ENCODE assay signal across 7 mouse cellular contexts in the genomic region with DNA sequence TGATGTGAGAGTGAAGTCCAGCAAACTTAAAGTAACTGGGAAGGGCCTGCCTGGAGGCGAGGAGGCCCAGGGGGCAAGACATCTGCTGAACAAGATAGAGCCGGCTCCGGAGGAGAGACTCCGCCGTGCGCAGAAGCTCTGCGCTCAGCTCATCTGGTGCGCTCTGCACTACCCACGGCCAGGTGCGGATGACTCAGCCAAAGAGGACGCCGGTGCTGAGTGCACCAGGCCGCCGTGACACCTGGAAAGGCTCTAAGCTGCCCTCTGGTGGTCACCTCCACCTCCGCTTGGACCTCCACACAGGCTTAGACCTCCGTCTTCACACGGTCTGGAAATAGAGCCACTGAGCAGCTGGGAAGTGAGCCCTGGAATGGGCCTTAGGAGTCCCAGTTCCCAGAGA. TPM values are rescaled to one million over a fixed set of nuclear protein-coding genes. Genes with fewer than 3 reads are reported as not detected.
DNase-seq lines count a peak whose midpoint lies in the region; ATAC-seq and TF ChIP-seq lines count a peak whose summit lies in the region.

No protein-coding gene starts in this region.

- WGBS in forebrain, embryonic 15.5 days: 7% methylated on average over 17 of the region's 17 CpGs
- WGBS in hindbrain, embryonic 13.5 days: 5% methylated on average over 17 of the region's 17 CpGs
- 3% methylated on average over 17 of the region's 17 CpGs for WGBS in midbrain, embryonic 16.5 days

- H3K4me1 ChIP-seq in forebrain, embryonic 15.5 days: peaks cover 13% of the 10 kb centered on the region
- peaks cover 33% of the 10 kb centered on the region for H3K4me1 ChIP-seq in hindbrain, embryonic 13.5 days (replicated peaks)
- H3K4me1 ChIP-seq in midbrain, embryonic 16.5 days (ENCODE audit: control insufficient read depth, insufficient read depth, low read length): peaks cover 9% of the 10 kb centered on the region
- H3K4me1 ChIP-seq in testis, adult 2 months (ENCODE audit: control insufficient read depth, insufficient read depth, low read length): peaks cover 18% of the 10 kb centered on the region

- no peak overlapping the region for H3K27ac ChIP-seq in forebrain, embryonic 15.5 days (replicated peaks)
- no peak overlapping the region for H3K27ac ChIP-seq in hindbrain, embryonic 13.5 days
- H3K27ac ChIP-seq in midbrain, embryonic 16.5 days (ENCODE audit: low read length): no peak overlapping the region
- H3K27ac ChIP-seq in testis, adult 2 months (ENCODE audit: control insufficient read depth, insufficient read depth, low read depth, low read length): peak overlapping the region; percentile 33; the same call in 1 of the 2 replicates

- CTCF ChIA-PET in Patski (lab: Charles Lee): interaction anchor here (0.8 to 3.0 kb wide), 5 partner anchors 12 to 129 kb away, joined by 3 to 11 read pairs (median 4); no protein-coding TSS in a partner anchor

- no peaks in the 10 kb centered on the region for H3K36me3 ChIP-seq in forebrain, embryonic 15.5 days
- H3K36me3 ChIP-seq in hindbrain, embryonic 13.5 days: no peaks in the 10 kb centered on the region
- no peaks in the 10 kb centered on the region for H3K36me3 ChIP-seq in midbrain, embryonic 16.5 days (ENCODE audit: control insufficient read depth, insufficient read depth, low read length)
- no peaks in the 10 kb centered on the region for H3K36me3 ChIP-seq in testis, adult 2 months (ENCODE audit: control insufficient read depth, insufficient read depth, low read length)

- no peaks in the 10 kb centered on the region for H3K27me3 ChIP-seq in Patski
- H3K27me3 ChIP-seq in forebrain, embryonic 15.5 days: peaks cover 48% of the 10 kb centered on the region
- H3K27me3 ChIP-seq in hindbrain, embryonic 13.5 days: peaks cover 75% of the 10 kb centered on the region
- peaks cover 58% of the 10 kb centered on the region for H3K27me3 ChIP-seq in midbrain, embryonic 16.5 days (ENCODE audit: control insufficient read depth, insufficient read depth, low read depth, low read length)
- H3K27me3 ChIP-seq in testis, adult 2 months (ENCODE audit: control insufficient read depth, insufficient read depth, low read length): no peaks in the 10 kb centered on the region; the same call in 1 of the 2 replicates

- DNase-seq in Patski (ENCODE audit: low read depth, low spot score): no peak
- DNase-seq in cerebellum, adult 11-12 months: peak; percentile 70
- DNase-seq in liver: peak; percentile 94

- H3K9ac ChIP-seq in forebrain, embryonic 15.5 days (replicated peaks): no peak overlapping the region
- no peak overlapping the region for H3K9ac ChIP-seq in hindbrain, embryonic 13.5 days
- no peak overlapping the region for H3K9ac ChIP-seq in midbrain, embryonic 16.5 days (ENCODE audit: low read depth, low read length)

- in situ Hi-C loops in Patski (cut with MboI; ENCODE audit: low pct_unique_long_range_greater_than_20kb): no loop called here

- no peak overlapping the region for H3K4me2 ChIP-seq in forebrain, embryonic 15.5 days (replicated peaks)
- H3K4me2 ChIP-seq in hindbrain, embryonic 13.5 days: peak overlapping the region; percentile 36
- peak overlapping the region; percentile 42 for H3K4me2 ChIP-seq in midbrain, embryonic 16.5 days (ENCODE audit: low read length)

- ATAC-seq in Patski: no peak
- peak; percentile 42; the same call in 1 of the 2 replicates for ATAC-seq in forebrain, embryonic 15.5 days (replicated peaks)
- ATAC-seq in hindbrain, embryonic 13.5 days (ENCODE audit: low FRiP score): peak; percentile 62
- ATAC-seq in midbrain, embryonic 16.5 days: peak; percentile 74

- POLR2A ChIA-PET in Patski (lab: Charles Lee): no interaction called here

- no peak overlapping the region for H3K4me3 ChIP-seq in forebrain, embryonic 15.5 days
- no peak overlapping the region for H3K4me3 ChIP-seq in hindbrain, embryonic 13.5 days
- H3K4me3 ChIP-seq in midbrain, embryonic 16.5 days (ENCODE audit: low read depth, low read length): 0 out of 2 replicates have a peak overlapping the region, but pooled peaks have one; percentile 6
- no peak overlapping the region for H3K4me3 ChIP-seq in testis, adult 2 months (ENCODE audit: control insufficient read depth, low read depth, low read length)

- TF ChIP-seq CTCF in Patski (IDR thresholded peaks at IDR 0.05): peak; percentile 44
- peak; percentile 57; the same call in 1 of the 2 replicates for TF ChIP-seq CTCF in testis, adult 2 months (IDR thresholded peaks at IDR 0.05; ENCODE audit: control insufficient read depth, insufficient read depth, insufficient replicate concordance, low read depth, low read length)

- no peaks in the 10 kb centered on the region for H3K9me3 ChIP-seq in forebrain, embryonic 15.5 days
- H3K9me3 ChIP-seq in hindbrain, embryonic 13.5 days: no peaks in the 10 kb centered on the region
- H3K9me3 ChIP-seq in midbrain, embryonic 16.5 days (replicated peaks; ENCODE audit: control insufficient read depth, low read length, poor library complexity, severe bottlenecking): no peaks in the 10 kb centered on the region

- TF ChIP-seq POLR2A in testis, adult 2 months (IDR thresholded peaks at IDR 0.05; ENCODE audit: control insufficient read depth, low read depth, low read length): peak; percentile 33; the same call in 1 of the 2 replicates

RNA-seq across cellular contexts. Expression of a gene that starts 7.7 kb away (rescaled TPM):
- polyA plus RNA-seq in Patski (2021): 131 TPM
- 85.2 and 100 TPM in 2 replicates for polyA plus RNA-seq in forebrain, embryonic 15.5 days (2015; fragmentation: Nextera tagmentation; extraction: Ambion mirVana)
- polyA plus RNA-seq in hindbrain, embryonic 13.5 days (2015; fragmentation: Nextera tagmentation; extraction: Ambion mirVana): 35.8 and 38.6 TPM in 2 replicates
- polyA plus RNA-seq in midbrain, embryonic 16.5 days (2015; fragmentation: Nextera tagmentation; extraction: Ambion mirVana): 51.8 and 86.0 TPM in 2 replicates
- 1,753 and 1,911 TPM in 2 replicates for polyA plus RNA-seq in testis, adult 2 months (2012; rRNA removed)

RNA-seq across cellular contexts. Expression of a gene that starts 14.1 kb away (rescaled TPM):
- 92.3 TPM for polyA plus RNA-seq in Patski (2021)
- 35.4 and 38.4 TPM in 2 replicates for polyA plus RNA-seq in forebrain, embryonic 15.5 days (2015; fragmentation: Nextera tagmentation; extraction: Ambion mirVana)
- 9.5 and 9.6 TPM in 2 replicates for polyA plus RNA-seq in hindbrain, embryonic 13.5 days (2015; fragmentation: Nextera tagmentation; extraction: Ambion mirVana)
- 11.5 and 17.9 TPM in 2 replicates for polyA plus RNA-seq in midbrain, embryonic 16.5 days (2015; fragmentation: Nextera tagmentation; extraction: Ambion mirVana)
- polyA plus RNA-seq in testis, adult 2 months (2012; rRNA removed): 232 and 277 TPM in 2 replicates

RNA-seq across cellular contexts. Expression of a gene that starts 27.8 kb away (rescaled TPM):
- 54.0 TPM for polyA plus RNA-seq in Patski (2021)
- 63.0 and 66.3 TPM in 2 replicates for polyA plus RNA-seq in forebrain, embryonic 15.5 days (2015; fragmentation: Nextera tagmentation; extraction: Ambion mirVana)
- polyA plus RNA-seq in hindbrain, embryonic 13.5 days (2015; fragmentation: Nextera tagmentation; extraction: Ambion mirVana): 66.5 and 68.0 TPM in 2 replicates
- polyA plus RNA-seq in midbrain, embryonic 16.5 days (2015; fragmentation: Nextera tagmentation; extraction: Ambion mirVana): 58.6 and 59.1 TPM in 2 replicates
- polyA plus RNA-seq in testis, adult 2 months (2012; rRNA removed): 24.9 and 27.1 TPM in 2 replicates

RNA-seq across cellular contexts. Expression of a gene that starts 34.1 kb away (rescaled TPM):
- not detected for polyA plus RNA-seq in Patski (2021)
- 249 and 258 TPM in 2 replicates for polyA plus RNA-seq in forebrain, embryonic 15.5 days (2015; fragmentation: Nextera tagmentation; extraction: Ambion mirVana)
- 119 and 130 TPM in 2 replicates for polyA plus RNA-seq in hindbrain, embryonic 13.5 days (2015; fragmentation: Nextera tagmentation; extraction: Ambion mirVana)
- 141 and 227 TPM in 2 replicates for polyA plus RNA-seq in midbrain, embryonic 16.5 days (2015; fragmentation: Nextera tagmentation; extraction: Ambion mirVana)
- polyA plus RNA-seq in testis, adult 2 months (2012; rRNA removed): 6.3 and 9.4 TPM in 2 replicates

RNA-seq across cellular contexts. Expression of a gene that starts 49.5 kb away (rescaled TPM):
- not detected for polyA plus RNA-seq in Patski (2021)
- not detected in 2 replicates for polyA plus RNA-seq in forebrain, embryonic 15.5 days (2015; fragmentation: Nextera tagmentation; extraction: Ambion mirVana)
- polyA plus RNA-seq in hindbrain, embryonic 13.5 days (2015; fragmentation: Nextera tagmentation; extraction: Ambion mirVana): not detected in 2 replicates
- not detected in 2 replicates for polyA plus RNA-seq in midbrain, embryonic 16.5 days (2015; fragmentation: Nextera tagmentation; extraction: Ambion mirVana)
- not detected in 2 replicates for polyA plus RNA-seq in testis, adult 2 months (2012; rRNA removed)

Comparison
In these comparisons a context has a peak if more than half of its experiments do, and no peak if none do; other contexts are left out.
1. RNA of a gene that starts 7.7 kb away (polyA plus RNA-seq): 1,753 to 1,911 TPM in testis, adult 2 months; 131 TPM in Patski (single experiment), 51.8 to 86.0 TPM in midbrain, embryonic 16.5 days, 85.2 to 100 TPM in forebrain, embryonic 15.5 days and 35.8 to 38.6 TPM in hindbrain, embryonic 13.5 days; every median in the first group is over 10 times any median in the second.